Mouse (Mus musculus) urinary bladder, postnatal 10 days (tissue): Measurements from ENCODE around the gene 1700029P11Rik.

ENCODE experiments used
- DNase-seq: peaks from one replicate; pipeline ENCODE4 v3.0.0; 2022; ENCODE audit warnings: low spot score

The 1700029P11Rik gene

DNA sequence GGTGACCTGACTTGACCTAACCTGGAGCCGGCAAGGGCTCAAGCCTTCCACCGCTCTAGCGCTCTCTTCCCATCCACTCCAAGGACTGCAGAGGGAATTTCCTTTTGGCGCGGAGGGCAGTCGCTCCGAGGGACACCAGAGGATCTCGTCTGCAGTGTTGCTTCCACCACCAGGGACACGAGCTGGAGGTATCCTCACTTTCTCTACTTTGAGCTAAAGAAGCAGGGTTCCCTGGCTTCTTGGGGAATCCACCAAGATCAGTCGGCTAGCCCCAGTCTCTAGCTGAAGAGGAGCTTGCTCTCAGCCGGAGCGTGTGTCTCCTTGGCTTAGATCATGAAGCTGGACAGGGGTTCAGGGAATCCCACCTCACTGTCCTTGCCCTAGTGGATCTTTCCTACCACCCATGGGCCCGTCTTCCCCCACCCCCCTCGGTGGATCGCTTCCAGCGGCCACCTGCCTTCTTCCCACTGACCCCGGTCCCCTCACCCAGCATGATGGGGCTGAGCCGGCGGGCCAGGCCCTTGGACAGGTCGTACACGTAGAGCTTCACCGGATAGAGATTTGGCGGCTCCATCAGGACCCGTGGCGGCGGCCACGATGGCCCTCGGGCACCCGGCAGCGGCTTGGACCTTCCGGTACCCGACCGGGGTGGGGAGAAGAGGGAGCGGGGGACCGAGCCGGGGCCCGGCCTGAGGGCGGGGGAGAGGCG is 35.2 kb downstream of the 1700029P11Rik start:
- no peak for DNase-seq

DNA sequence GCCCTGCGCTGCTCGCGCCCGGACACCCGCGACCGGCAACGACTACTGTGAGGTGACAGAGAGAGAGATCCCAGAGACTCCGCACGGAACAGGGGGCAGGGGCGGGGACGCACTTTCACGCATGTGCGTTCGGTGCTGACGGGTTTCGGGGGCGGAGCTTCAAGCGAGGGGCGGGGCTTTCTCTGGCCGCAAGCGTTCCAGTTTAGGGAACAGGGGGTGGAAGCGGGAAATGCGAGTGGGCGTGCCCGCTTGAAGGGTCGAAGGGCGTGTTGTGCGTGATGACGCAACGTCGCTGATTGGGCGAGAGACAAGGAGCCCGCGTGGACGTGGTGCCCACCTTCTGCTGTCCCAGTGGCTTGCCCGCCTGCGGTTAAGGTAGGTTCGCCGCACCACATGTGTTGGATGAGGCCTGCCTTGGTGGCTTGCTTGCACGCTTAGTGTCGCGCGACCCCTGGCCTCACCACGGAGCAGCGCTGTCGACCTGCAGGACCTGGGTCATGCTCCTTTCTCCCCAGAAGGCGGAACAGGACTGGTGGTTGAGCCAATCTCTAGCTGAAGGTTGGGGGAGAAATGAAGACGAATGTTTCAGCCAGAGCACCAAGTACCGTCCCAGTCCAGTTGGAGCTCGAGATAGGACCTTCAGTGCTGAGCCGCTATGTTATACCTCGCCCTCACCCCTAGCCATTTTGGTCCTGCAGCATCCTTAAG is 35.9 kb downstream of the 1700029P11Rik start:
- peak; percentile 97 for DNase-seq

DNA sequence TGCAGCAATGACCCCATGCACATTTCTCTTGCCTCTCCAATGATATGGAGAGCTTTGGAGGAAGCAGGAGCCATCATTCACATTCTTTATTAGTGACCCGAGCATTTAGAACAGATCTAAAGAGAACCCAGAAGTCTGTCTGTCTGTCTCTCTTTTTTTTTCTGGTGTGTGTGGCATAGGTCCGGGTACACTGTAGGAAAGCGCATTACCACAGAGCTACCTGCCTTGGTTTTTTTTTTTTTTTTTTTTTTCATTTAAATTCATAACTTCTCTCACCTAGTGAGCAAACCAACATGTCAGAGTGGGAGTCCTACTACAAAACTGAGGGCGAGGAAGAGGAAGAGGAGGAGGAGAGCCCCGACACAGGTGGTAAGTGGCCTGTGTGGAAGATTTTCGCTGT is 36.5 kb downstream of the 1700029P11Rik start:
- DNase-seq = no peak

DNA sequence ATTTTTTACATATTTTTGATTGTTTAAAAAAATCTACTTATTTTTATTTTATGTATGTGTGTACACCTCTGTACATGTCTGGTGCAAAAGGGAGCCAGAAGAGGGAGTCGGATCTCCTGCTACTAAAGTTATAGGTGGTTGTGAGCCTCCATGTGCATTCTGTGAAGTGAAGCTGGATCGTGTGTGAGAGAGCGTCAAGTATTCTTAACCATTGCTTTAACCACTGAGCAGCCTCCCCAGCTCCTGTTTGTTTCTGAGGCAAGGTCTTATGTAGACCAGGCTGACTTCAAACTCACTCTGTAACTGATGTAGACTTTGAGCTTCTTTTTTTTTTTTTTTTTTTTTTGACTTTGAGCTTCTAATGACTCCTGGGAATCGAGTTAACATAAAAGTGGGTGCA is 37.1 kb downstream of the 1700029P11Rik start:
- DNase-seq = no peak

DNA sequence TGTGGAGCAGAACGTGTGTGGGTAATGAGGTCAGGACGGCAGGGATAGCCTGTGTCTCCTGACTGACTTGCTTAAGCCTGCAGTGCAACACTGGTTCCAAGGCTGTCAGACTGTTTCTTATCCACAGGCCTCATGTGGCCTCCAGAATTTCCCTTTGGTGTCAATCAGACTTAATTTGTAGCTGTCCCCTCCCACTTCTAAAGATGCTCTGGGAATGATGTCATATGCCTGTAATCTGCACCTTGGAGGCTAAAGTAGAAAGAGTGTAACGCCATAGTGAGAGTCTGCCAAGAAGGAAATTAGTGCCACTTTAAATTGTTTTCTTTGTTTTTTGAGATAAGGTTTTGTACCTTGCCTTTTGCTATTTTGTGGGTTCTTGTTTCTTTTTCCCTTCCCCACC is 38.9 kb downstream of the 1700029P11Rik start:
- no peak for DNase-seq

DNA sequence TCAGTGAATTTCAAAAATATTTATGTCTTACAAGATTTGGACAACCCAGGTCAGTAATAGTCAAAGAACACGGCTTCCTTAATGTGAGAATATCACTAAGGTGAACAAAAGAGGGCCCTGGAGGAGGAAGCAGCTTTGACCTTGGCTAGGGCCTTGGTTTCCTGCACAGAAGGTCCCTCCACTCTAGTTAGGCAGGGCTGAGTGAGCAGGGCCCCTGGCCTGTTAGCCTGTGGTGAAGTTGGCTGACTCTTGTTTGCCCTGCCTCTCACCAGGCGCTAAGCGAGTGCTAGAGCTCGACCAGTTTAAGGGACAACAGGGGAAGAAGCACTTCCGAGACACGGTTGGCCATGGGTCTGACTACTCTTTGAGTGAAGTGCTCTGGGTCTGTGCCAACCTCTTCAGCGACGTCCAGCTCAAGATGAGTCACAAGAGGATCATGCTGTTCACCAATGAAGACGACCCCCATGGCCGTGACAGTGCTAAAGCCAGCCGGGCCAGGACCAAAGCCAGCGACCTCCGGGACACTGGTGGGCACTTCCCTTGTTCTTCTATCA is 42.3 kb downstream of the 1700029P11Rik start:
- no peak for DNase-seq

DNA sequence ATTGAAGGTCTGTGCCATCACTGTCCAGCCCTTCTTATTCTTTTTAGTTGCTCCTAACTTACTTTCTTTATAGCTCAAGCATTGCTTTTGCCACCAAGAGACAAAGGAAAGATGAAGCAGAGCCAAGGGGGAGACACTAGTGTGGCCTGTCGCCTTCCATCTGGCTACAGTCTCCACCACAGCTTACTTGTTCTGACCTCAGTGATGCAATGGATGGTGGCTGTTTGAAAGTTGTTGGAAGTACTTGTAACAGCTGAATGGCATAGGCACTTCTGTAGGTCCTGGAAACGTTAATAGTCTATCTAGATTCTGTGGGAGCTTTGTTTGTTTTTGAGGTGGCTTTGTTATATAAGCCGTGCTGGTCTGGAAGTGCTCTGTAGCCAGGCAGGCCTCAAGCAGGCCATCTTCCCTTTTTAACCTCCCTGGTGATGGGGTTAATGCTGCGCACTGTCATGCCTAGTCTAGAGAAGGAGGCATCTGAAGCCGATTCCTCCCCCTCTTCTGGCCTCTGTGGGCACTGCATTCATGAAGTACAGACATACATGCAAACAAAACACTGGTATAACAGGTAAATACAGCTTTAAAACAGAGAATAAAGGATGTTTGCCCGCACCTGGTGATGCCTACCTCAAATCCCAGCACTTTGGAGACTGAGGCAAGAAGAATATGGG is 43.8 kb downstream of the 1700029P11Rik start:
- no peak for DNase-seq

DNA sequence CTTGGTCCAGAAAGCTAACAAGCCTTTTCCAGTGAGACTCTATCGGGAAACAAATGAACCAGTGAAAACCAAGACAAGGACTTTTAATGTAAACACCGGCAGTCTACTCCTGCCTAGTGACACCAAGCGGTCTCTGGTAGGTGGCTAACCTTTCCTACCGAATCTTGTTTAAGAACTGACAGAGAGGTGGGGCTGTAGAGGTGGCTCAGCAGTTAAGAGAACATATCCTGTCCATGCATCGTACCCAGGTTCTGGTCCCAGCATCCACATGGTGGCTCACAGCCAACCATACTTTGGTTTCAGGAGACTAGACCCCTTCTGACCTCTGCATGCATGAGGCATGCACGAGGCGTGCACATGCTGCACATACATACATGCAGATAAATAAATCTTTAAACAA is 46.9 kb downstream of the 1700029P11Rik start:
- no peak for DNase-seq

DNA sequence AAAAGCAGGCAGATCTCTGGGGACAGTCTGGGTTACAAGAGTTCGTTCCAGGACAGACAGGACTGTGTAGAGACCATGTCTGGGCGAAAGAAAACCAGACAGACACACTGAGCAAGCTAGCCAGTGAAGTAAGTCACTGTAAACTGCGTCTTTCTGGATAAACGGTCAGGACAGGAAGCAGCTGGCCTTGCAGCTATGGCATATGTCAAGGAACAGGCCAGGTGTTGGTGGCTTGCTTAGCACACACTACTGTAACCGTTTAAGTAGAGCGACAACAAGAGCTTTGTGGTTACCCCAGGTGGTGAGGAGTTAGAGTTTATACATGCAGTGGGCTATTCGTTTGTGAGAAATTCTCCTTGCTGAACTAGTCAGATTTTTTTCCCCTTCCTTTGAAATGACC is 47.4 kb downstream of the 1700029P11Rik start:
- DNase-seq = no peak
